Mouse (Mus musculus) bone marrow, adult 2 months (tissue): ENCODE measurements around the gene Sema6b. TPM values are rescaled to one million over a fixed set of nuclear protein-coding genes. Genes with fewer than 3 reads are reported as not detected.

Experiments
- H3K27ac ChIP-seq: fragments of 200-500 bp; 2 replicates; pipeline ENCODE4 v1.5.1; 2012; ENCODE audit warnings: low read depth, mild to moderate bottlenecking, control low read depth, inconsistent platforms, low read length; ENCODE audit not compliant: control insufficient read depth, poor library complexity, insufficient read depth
- H3K4me1 ChIP-seq: fragments of 200-500 bp; 2 replicates; pipeline ENCODE4 v1.6.1; 2011; ENCODE audit warnings: low read length; ENCODE audit not compliant: control insufficient read depth, insufficient read depth
- H3K4me3 ChIP-seq: fragments of 200-500 bp; replicated peaks from 2 replicates; pipeline ENCODE3; 2011; ENCODE audit warnings: mild to moderate bottlenecking, low read depth, low read length, control low read depth; ENCODE audit not compliant: control insufficient read depth
- CTCF ChIP-seq: fragments of 200-500 bp; IDR thresholded peaks from 2 replicates; pipeline ENCODE4 v1.5.1; 2011; ENCODE audit warnings: low read length, control low read depth; ENCODE audit not compliant: control insufficient read depth, insufficient read depth
- POLR2A ChIP-seq: fragments of 200-500 bp; IDR thresholded peaks from 2 replicates; pipeline ENCODE4 v1.6.1; 2011; ENCODE audit warnings: low read depth, mild to moderate bottlenecking, control low read depth, low read length, borderline replicate concordance; ENCODE audit not compliant: control insufficient read depth
- WGBS: fragments of 180-500 bp; shearing (Covaris S2); methylation state at CpG from one replicate; pipeline ENCODE4 v1.1.7; 2018; 5-methylcytosine and 5-hydroxymethylcytosine counted together
- polyA plus RNA-seq: library from polyadenylated mRNA; stranded (reverse); fragments of >200 nt; gene quantifications from 2 replicates; pipeline ENCODE4 v1.2.4, GENCODE M21; 2011; ENCODE audit warnings: low replicate concordance; ENCODE audit not compliant: missing spikeins, insufficient read depth, insufficient read length

Sema6b gene
- polyA plus RNA-seq, 1 experiment: 3.2 TPM

- TF ChIP-seq CTCF: no peak
- no peak for TF ChIP-seq POLR2A
- WGBS: 4% methylated on average over 27 of the region's 27 CpGs
- Histone ChIP-seq H3K4me1 (peaks cover 1% of the 10 kb centered on the region; the same call in 1 of the 2 replicates), H3K4me3 (no peak within 1 kb of the TSS), H3K27ac (no peak within 1 kb of the TSS)
Measured at GRCm38 (mm10) chr17:56117251-56117710, 22.9 kb downstream of the Sema6b start, which contains the start of gene Plin5. Gene Plin5, minus strand, starts transcription at chr17:56117596.

GRCm38 (mm10) chr17:56116193-56116592, 23.9 kb downstream of the Sema6b start:
- TF ChIP-seq CTCF (no peak), POLR2A (no peak)
- WGBS: 69% methylated on average over 10 of the region's 10 CpGs
- H3K4me3 ChIP-seq: no peak overlapping the region
- no peak overlapping the region for H3K27ac ChIP-seq
- H3K4me1 ChIP-seq: no peaks in the 10 kb centered on the region; the same call in 1 of the 2 replicates

GRCm38 (mm10) chr17:56112743-56113142, 27.4 kb downstream of the Sema6b start:
- 74% methylated on average over 3 of the region's 3 CpGs for WGBS
- H3K4me3 ChIP-seq: no peak overlapping the region
- no peak for TF ChIP-seq POLR2A
- H3K27ac ChIP-seq: no peak overlapping the region
- no peaks in the 10 kb centered on the region; the same call in 1 of the 2 replicates for H3K4me1 ChIP-seq

- Histone ChIP-seq H3K4me3 (no peak overlapping the region), H3K4me1 (no peaks in the 10 kb centered on the region; the same call in 1 of the 2 replicates), H3K27ac (no peak overlapping the region)
- WGBS: 47% methylated on average over 5 of the region's 5 CpGs
- TF ChIP-seq POLR2A (peak; percentile 21; the same call in 1 of the 2 replicates), CTCF (peak; percentile 96)
Measured at GRCm38 (mm10) chr17:56111864-56112263, 28.3 kb downstream of the Sema6b start.

- TF ChIP-seq POLR2A: no peak
- no peak for TF ChIP-seq CTCF
- 58% methylated on average over 1 of the region's 1 CpGs for WGBS
- H3K4me3 ChIP-seq: no peak overlapping the region
Measured at GRCm38 (mm10) chr17:56111021-56111420, 29.1 kb downstream of the Sema6b start.

GRCm38 (mm10) chr17:56110571-56110970, 29.6 kb downstream of the Sema6b start:
- Histone ChIP-seq H3K4me3 (no peak overlapping the region), H3K4me1 (no peaks in the 10 kb centered on the region; the same call in 1 of the 2 replicates), H3K27ac (no peak overlapping the region)
- 77% methylated on average over 4 of the region's 4 CpGs for WGBS
- no peak for TF ChIP-seq POLR2A
- TF ChIP-seq CTCF: no peak

More at GRCm38 (mm10) chr17:56111021-56111420, 29.1 kb downstream of the Sema6b start:
- no peaks in the 10 kb centered on the region; the same call in 1 of the 2 replicates for H3K4me1 ChIP-seq
- H3K27ac ChIP-seq: no peak overlapping the region

- Histone ChIP-seq H3K27ac (no peak within 1 kb of the TSS), H3K4me1 (no peaks in the 10 kb centered on the region; the same call in 1 of the 2 replicates), H3K4me3 (no peak within 1 kb of the TSS)
- WGBS: 74% methylated on average over 10 of the region's 10 CpGs
- TF ChIP-seq POLR2A: no peak
- TF ChIP-seq CTCF: no peak
Measured at GRCm38 (mm10) chr17:56109219-56110051, 30.7 kb downstream of the Sema6b start, which contains the start of gene Plin4. Gene Plin4, minus strand, starts transcription at chr17:56109803.

- no peak for TF ChIP-seq CTCF
- no peak for TF ChIP-seq POLR2A
- Histone ChIP-seq H3K4me3 (no peak overlapping the region), H3K4me1 (no peaks in the 10 kb centered on the region; the same call in 1 of the 2 replicates), H3K27ac (no peak overlapping the region)
- WGBS: 73% methylated on average over 6 of the region's 6 CpGs
Measured at GRCm38 (mm10) chr17:56108334-56109044, 31.7 kb downstream of the Sema6b start.

- no peak overlapping the region for H3K4me3 ChIP-seq
- 78% methylated on average over 2 of the region's 2 CpGs for WGBS
- no peak for TF ChIP-seq POLR2A
- no peak for TF ChIP-seq CTCF
- no peaks in the 10 kb centered on the region; the same call in 1 of the 2 replicates for H3K4me1 ChIP-seq
- H3K27ac ChIP-seq: no peak overlapping the region
Measured at GRCm38 (mm10) chr17:56107736-56108135, 32.4 kb downstream of the Sema6b start.
